Mouse (Mus musculus) adipose tissue, adult 10 weeks (tissue): ENCODE data around the gene Dkc1. TPM values are rescaled to one million over a fixed set of nuclear protein-coding genes. Genes with fewer than 3 reads are reported as not detected.

Experiments
- polyA plus RNA-seq: library from polyadenylated mRNA; stranded (reverse); fragments of 350-450 nt; fragmentation: Illumina TruSeq; extraction: RNeasy Lipid Tissue Mini Kit (QIAGEN cat#74804); gene quantifications from one replicate; pipeline ENCODE4 v1.2.3, GENCODE M21; 2014; ENCODE audit warnings: low read depth, low replicate concordance

Gene Dkc1
- polyA plus RNA-seq = 19.3 TPM

DNA sequence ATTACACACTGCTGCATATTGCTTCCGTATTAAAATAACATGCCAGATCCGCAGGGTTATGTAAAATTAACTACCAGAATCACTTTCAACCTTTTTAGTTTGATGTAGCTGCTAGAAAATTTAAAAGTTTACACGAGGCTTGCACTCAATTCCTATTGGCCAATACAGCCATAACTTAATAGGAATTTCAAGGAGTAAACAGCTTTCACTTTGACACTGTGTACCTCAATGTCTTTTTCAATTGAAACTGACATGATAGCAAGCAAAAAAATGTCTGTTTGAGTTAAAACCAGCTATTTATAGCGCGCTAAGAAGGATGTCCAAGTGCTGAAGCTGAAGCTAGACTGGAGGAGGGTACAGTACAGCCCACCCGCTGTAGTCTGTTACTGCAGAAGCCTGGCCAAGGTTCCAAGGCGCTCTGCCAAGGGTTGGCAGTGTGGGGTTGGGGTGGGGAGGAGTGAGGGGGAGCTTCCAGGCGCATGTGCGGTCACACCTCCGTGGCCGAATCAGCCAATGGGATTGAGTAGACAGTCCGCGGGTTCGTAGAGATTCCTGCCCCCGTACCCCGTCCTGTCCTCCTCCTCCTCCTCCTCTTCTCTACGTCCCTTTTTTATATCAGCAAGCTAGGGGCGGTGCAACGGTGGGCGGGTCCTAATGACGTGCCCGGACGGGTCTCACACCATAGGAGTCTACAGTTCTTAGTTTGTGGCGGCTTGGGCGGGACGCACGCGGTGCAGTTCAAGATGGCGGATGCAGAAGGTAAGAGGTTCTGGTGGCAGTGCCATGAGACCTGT is at the start of gene Dkc1:
Gene Dkc1 (plus strand): TSS at position 486 of the 794 bp plus-strand sequence.

GRCm38 (mm10) chrX:75084774-75085508 is 10.7 kb upstream of the Dkc1 start, which contains the start of gene Gab3:
Gene Gab3 (minus strand): TSS chrX:75085458.

DNA sequence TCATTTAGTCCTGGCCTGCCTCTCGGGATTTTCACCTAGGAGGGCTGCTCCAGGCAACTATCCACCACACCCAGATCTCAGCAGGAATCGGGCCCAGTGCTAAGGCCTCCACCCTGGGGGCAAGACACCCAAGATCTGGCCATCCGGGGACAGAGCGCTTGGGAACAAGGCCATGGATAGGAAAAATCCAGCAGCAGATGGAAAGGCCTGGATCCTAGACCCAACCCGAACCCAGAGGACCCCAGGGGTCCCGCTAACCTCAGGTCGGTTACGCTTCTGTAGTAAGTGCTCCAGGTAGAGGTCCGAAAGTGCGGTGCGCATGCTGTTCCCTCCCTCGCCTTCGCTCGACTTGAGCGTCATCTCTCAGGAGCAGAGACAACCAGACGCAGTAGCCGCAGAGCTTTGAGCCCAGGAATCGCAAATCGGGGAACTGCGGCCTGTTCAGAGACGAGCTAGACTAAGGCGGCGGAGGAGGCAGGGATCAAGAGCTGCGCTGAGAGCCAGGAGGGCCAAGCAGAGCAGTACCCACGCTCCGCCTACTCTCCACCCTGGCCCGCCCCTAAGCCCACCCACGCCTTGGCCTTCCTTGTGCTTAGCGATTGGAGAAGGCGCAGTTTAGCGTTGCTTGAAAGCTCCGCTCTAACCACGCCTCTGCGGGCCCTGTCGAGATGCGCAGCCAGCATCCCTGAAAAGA is 35.0 kb downstream of the Dkc1 start, which contains the start of gene Mpp1:
Gene Mpp1 (minus strand): TSS at position 550 of the 694 bp plus-strand sequence.

Other genes starting within 250 kb of the Dkc1 start
- gene Gab3, start 10.4 kb upstream of the Dkc1 start, polyA plus RNA-seq = 0.91 TPM
- gene Mpp1, start 35.2 kb downstream of the Dkc1 start, polyA plus RNA-seq = 75.0 TPM
- gene Smim9, start 67.9 kb downstream of the Dkc1 start, polyA plus RNA-seq = not detected